Mouse (Mus musculus) hindbrain, embryonic 16.5 days (tissue): ENCODE data around the gene Meaf6. TPM values are rescaled to one million over a fixed set of nuclear protein-coding genes. Genes with fewer than 3 reads are reported as not detected.
A peak's percentile ranks its signal among the peaks of the same experiment; 100 is the strongest.

Experiments
- ATAC-seq: fragments of 200-750 bp; cut with Nextera tagmentation; 2 replicates; pipeline ENCODE4 v1.8.0; 2017; ENCODE audit warnings: moderate TSS enrichment, moderate library complexity
- H3K27ac ChIP-seq: fragments of 300-500 bp; sonication (generic); 2 replicates; pipeline ENCODE4 v1.5.1; 2014; ENCODE audit warnings: low read depth, mild to moderate bottlenecking, control low read depth, low read length, moderate library complexity
- H3K27me3 ChIP-seq: fragments of 300-500 bp; sonication (generic); replicated peaks from 2 replicates; pipeline ENCODE4 v1.6.1; 2014; ENCODE audit warnings: low read length; ENCODE audit not compliant: control insufficient read depth, insufficient read depth
- H3K36me3 ChIP-seq: fragments of 300-500 bp; sonication (generic); 2 replicates; pipeline ENCODE4 v1.6.1; 2014; ENCODE audit warnings: mild to moderate bottlenecking, low read length, moderate library complexity, mixed read lengths; ENCODE audit not compliant: control insufficient read depth, insufficient read depth
- H3K4me1 ChIP-seq: fragments of 300-500 bp; sonication (generic); 2 replicates; pipeline ENCODE4 v1.6.1; 2014; ENCODE audit warnings: low read depth, low read length; ENCODE audit not compliant: control insufficient read depth, insufficient read depth
- H3K4me2 ChIP-seq: fragments of 300-500 bp; sonication (generic); 2 replicates; pipeline ENCODE4 v1.6.1; 2014; ENCODE audit warnings: mild to moderate bottlenecking, low read length, control low read depth, moderate library complexity
- H3K4me3 ChIP-seq: fragments of 300-500 bp; sonication (generic); 2 replicates; pipeline ENCODE4 v1.5.1; 2014; ENCODE audit warnings: mild to moderate bottlenecking, low read length, control low read depth, moderate library complexity
- H3K9ac ChIP-seq: fragments of 300-500 bp; sonication (generic); 2 replicates; pipeline ENCODE4 v1.6.1; 2014; ENCODE audit warnings: low read depth, mild to moderate bottlenecking, control low read depth, low read length, moderate library complexity
- H3K9me3 ChIP-seq: fragments of 300-500 bp; sonication (generic); 2 replicates; pipeline ENCODE4 v1.6.1; 2014; ENCODE audit warnings: mild to moderate bottlenecking, low read length, moderate library complexity; ENCODE audit not compliant: control insufficient read depth
- WGBS: fragments of 180-500 bp; shearing (Covaris S2); extraction: QIAGEN DNeasy Blood & Tissue Kit; methylation state at CpG from one replicate; pipeline ENCODE4 v1.1.7; 2014; 5-methylcytosine and 5-hydroxymethylcytosine counted together
- polyA plus RNA-seq: library from polyadenylated mRNA; unstranded; fragments of >200 nt; fragmentation: Nextera tagmentation; extraction: Ambion mirVana; gene quantifications from 2 replicates; pipeline ENCODE4 v1.2.1, GENCODE M21; 2015

Gene Meaf6
- polyA plus RNA-seq, result 147 and 151 TPM in 2 replicates

DNA sequence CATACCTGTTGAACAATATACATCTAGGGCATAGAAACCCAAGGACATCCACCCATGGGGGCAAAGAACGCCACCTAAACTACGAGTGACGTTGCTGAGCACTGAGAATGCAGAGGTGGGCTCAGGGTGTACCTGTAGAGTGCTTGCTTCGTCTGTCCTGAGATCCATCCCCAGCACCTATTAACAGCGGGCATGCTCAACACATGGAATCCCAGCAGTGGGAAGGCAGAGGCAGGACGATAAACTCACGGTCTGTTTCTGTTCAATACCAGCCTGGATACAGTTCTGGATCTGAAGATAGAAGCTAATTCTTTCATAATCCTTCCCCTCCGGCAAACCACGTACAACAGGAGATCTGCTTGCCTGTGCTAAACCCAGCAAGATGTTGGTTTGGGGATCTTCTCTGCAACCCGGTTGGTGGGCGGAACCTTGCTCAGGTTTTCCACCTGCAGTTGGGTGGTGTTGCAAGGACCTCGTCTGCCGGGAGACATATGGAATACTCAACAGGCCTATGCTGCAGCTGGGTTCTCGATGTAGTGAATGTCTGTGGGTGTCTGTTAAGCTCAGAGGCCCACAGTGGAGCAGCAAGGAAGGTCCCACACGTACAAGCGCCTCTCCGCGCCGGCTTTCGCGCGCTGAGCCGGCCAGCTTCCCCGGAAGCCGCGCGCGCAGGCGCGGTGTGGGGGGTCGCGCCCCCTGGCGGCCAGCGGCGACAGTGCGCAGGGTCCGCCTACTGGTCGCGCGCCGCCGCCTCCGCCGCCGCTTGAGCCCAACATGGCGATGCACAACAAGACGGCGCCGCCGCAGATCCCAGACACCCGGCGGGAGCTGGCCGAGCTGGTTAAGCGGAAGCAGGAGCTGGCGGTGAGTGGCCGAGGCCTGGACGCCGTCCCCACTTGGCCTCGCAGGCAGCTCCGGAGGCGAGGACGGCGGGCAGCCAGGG, at the start of gene Meaf6:
Meaf6 (plus strand) TSS at position 732 of the 943 bp plus-strand sequence.
- Histone ChIP-seq H3K9ac (peak within 1 kb of the TSS; percentile 97), H3K4me1 (peaks cover 19% of the 10 kb centered on the region), H3K4me3 (peak within 1 kb of the TSS; percentile 81), H3K36me3 (peaks cover 7% of the 10 kb centered on the region), H3K27ac (peak within 1 kb of the TSS; percentile 100), H3K4me2 (peak within 1 kb of the TSS; percentile 70), H3K9me3 (no peaks in the 10 kb centered on the region), H3K27me3 (no peaks in the 10 kb centered on the region)
- peak; percentile 92 for ATAC-seq
- WGBS, result under 1% methylated on average over 61 of the region's 63 CpGs

DNA sequence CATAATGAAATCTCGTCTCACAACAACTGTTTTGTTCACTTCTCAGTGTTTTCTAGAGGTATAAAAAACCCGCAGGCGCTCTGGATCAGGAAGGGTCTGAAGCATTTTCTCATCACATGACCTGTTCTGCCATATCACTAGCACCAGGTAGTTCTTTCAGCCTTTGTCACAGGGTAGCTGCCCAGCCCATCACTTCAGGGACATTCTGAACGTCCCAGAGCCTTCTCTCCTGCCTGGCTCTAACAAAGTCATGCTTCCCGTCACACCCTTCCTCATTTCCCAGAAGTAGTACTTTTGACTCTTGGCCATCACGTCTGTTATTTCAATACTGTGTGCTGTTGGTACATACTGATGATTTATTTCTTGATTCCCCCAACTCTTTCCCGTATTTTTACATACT, 40.5 kb upstream of the Meaf6 start:
- no peak for ATAC-seq
- H3K36me3 ChIP-seq, result peaks cover 61% of the 10 kb centered on the region
- no peak overlapping the region for H3K9ac ChIP-seq
- no peak overlapping the region for H3K27ac ChIP-seq
- no peak overlapping the region for H3K4me2 ChIP-seq
- H3K27me3 ChIP-seq, result no peaks in the 10 kb centered on the region
- no peaks in the 10 kb centered on the region for H3K4me1 ChIP-seq
- WGBS, result 92% methylated on average over 7 of the region's 7 CpGs
- no peak overlapping the region for H3K4me3 ChIP-seq
- H3K9me3 ChIP-seq, result no peaks in the 10 kb centered on the region

DNA sequence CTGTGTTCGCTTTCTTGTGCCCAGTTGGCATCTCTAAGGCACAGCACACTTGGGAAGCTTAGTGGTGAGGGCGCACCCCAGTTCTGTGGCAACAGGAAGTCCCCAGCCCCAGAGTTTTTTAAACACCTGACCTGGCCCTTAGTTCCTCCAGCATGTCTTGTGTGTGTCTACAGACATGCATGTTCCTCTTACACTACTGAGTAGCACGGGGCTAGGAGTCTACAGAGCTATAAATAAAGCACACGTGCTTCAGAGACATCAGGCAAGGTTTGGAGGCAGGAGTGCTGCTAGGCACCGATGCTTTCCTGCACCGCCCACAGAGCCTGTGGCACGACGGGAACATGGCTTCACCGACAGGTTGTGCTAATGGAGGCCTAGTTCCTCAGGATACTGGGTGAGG, 29.5 kb upstream of the Meaf6 start:
- no peaks in the 10 kb centered on the region for H3K9me3 ChIP-seq
- H3K4me1 ChIP-seq, result no peaks in the 10 kb centered on the region; the same call in 1 of the 2 replicates
- H3K36me3 ChIP-seq, result peaks cover 35% of the 10 kb centered on the region
- H3K9ac ChIP-seq, result no peak overlapping the region
- no peak overlapping the region for H3K27ac ChIP-seq
- 95% methylated on average over 9 of the region's 9 CpGs for WGBS
- ATAC-seq, result no peak
- H3K4me2 ChIP-seq, result no peak overlapping the region
- no peak overlapping the region for H3K4me3 ChIP-seq
- no peaks in the 10 kb centered on the region for H3K27me3 ChIP-seq

DNA sequence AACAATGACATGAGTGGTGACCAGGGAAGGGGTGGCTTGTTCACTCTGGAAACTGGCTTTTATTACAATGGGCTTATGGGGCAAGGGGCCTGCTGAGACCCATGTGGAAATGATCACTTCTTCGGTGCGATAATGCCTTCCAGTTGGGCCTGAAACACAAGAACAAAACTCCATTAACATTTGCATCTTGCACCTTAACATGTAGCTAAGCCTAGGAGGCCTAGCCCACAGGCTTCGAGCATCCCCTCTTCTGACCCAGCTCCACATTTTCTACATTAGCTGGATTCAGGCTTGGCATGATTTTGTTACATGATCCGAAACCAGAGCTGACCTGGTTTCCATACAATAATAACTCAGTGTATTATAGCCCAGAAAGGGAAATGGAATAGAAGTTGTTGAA, 28.5 kb upstream of the Meaf6 start:
- no peaks in the 10 kb centered on the region; the same call in 1 of the 2 replicates for H3K4me1 ChIP-seq
- H3K4me2 ChIP-seq, result no peak overlapping the region
- no peaks in the 10 kb centered on the region for H3K27me3 ChIP-seq
- 91% methylated on average over 4 of the region's 4 CpGs for WGBS
- H3K36me3 ChIP-seq, result peaks cover 31% of the 10 kb centered on the region
- H3K9ac ChIP-seq, result no peak overlapping the region
- ATAC-seq, result no peak
- H3K27ac ChIP-seq, result no peak overlapping the region
- H3K4me3 ChIP-seq, result no peak overlapping the region
- no peaks in the 10 kb centered on the region for H3K9me3 ChIP-seq

DNA sequence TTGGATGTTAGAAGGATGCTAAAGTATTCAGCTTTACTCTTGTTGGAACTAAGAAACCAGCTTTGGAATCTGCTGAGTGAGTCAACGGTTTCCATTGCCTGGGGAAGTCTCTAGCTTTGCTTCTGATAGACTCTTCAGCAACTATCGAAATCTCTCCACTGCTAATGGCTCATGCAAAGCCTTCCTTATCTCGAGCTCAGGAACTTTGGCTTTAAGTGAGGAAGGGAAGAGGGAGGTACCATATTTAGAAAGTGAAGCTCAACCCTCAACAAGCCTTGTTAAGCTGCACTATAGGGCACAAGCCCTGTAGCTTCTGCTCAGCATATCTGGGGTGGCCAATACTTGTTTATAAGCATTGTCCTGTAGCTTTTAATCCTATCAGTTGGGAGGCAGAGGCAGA, 27.7 kb upstream of the Meaf6 start:
- H3K4me3 ChIP-seq, result no peak overlapping the region
- H3K4me2 ChIP-seq, result no peak overlapping the region
- WGBS, result 68% methylated on average over 3 of the region's 3 CpGs
- no peaks in the 10 kb centered on the region; the same call in 1 of the 2 replicates for H3K4me1 ChIP-seq
- peaks cover 26% of the 10 kb centered on the region for H3K36me3 ChIP-seq
- H3K9me3 ChIP-seq, result no peaks in the 10 kb centered on the region
- H3K27ac ChIP-seq, result no peak overlapping the region
- H3K27me3 ChIP-seq, result no peaks in the 10 kb centered on the region
- no peak overlapping the region for H3K9ac ChIP-seq
- ATAC-seq, result no peak

DNA sequence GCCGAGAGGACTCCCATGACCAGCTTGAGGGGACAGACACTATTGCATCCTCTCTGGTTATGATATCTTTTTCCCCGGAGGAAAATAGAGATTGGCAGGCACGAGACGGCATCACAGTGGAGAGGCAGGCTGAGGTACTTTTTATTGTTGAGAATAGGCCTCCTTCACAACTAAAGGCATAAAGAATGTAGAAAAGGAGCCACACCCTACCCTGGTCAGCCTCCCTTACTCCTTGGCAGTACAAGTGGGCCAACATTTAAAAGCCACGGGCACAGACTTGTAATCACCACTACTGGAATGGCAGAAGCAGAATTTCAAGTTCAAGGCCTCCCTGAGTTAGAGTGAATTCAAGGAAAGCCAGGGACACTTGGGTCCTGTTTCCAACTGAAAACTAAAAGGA, 26.9 kb upstream of the Meaf6 start:
- no peaks in the 10 kb centered on the region; the same call in 1 of the 2 replicates for H3K4me1 ChIP-seq
- no peak for ATAC-seq
- no peak overlapping the region for H3K4me3 ChIP-seq
- H3K9ac ChIP-seq, result no peak overlapping the region
- peaks cover 22% of the 10 kb centered on the region for H3K36me3 ChIP-seq
- no peaks in the 10 kb centered on the region for H3K27me3 ChIP-seq
- H3K4me2 ChIP-seq, result no peak overlapping the region
- H3K27ac ChIP-seq, result no peak overlapping the region
- no peaks in the 10 kb centered on the region for H3K9me3 ChIP-seq
- WGBS, result 61% methylated on average over 5 of the region's 5 CpGs

DNA sequence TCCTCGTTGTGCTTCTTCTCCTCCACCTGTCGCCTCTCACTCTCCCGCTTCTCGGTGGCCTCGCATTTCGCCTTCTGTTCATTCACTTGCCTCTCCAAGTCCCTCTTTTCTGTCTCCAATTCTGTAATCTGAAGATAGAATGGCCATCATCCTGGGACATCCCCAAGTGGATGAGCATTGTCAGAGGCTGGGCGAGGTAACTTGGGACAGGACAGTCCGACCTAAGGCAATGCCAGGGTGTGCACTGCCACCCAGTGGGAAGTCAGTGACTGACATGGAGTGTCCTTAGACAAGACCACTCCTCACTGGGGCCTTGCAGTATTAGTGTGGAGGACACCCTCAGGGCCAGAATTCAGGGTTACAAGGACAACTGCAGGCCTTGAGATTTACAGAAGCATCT, 25.9 kb upstream of the Meaf6 start:
- no peaks in the 10 kb centered on the region; the same call in 1 of the 2 replicates for H3K4me1 ChIP-seq
- peaks cover 15% of the 10 kb centered on the region for H3K36me3 ChIP-seq
- no peaks in the 10 kb centered on the region for H3K9me3 ChIP-seq
- peak overlapping the region; percentile 21; the same call in 1 of the 2 replicates for H3K4me3 ChIP-seq
- H3K9ac ChIP-seq, result peak overlapping the region; percentile 21; the same call in 1 of the 2 replicates
- peak; percentile 90 for ATAC-seq
- peak overlapping the region; percentile 59 for H3K4me2 ChIP-seq
- 5% methylated on average over 8 of the region's 8 CpGs for WGBS
- H3K27me3 ChIP-seq, result no peaks in the 10 kb centered on the region
- no peak overlapping the region for H3K27ac ChIP-seq

DNA sequence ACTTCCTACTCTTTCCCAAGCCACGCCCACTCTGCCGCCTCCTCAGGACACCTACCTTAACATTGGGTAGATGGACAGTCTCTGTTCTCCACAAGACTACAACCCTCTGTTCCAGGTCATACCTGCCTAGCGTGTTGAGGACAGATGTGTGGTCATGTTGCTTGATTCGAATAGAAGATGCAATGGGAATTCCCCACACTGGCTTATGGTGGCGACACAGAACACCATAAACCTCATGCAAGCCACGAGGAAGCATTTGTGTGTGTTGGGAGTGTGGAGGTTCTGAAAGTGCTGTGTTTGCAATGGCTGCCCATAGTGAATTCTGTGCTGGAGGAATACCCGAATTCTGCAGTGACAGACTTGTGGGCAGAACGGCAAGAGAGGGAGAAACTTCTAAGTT, 21.1 kb upstream of the Meaf6 start:
- Histone ChIP-seq H3K9ac (no peak overlapping the region), H3K27me3 (no peaks in the 10 kb centered on the region), H3K9me3 (no peaks in the 10 kb centered on the region), H3K4me3 (no peak overlapping the region), H3K36me3 (0 out of 2 replicates have a peak, but pooled peaks cover 2% of the 10 kb centered on the region), H3K27ac (no peak overlapping the region), H3K4me1 (peaks cover 14% of the 10 kb centered on the region), H3K4me2 (no peak overlapping the region)
- no peak for ATAC-seq
- 77% methylated on average over 8 of the region's 8 CpGs for WGBS

DNA sequence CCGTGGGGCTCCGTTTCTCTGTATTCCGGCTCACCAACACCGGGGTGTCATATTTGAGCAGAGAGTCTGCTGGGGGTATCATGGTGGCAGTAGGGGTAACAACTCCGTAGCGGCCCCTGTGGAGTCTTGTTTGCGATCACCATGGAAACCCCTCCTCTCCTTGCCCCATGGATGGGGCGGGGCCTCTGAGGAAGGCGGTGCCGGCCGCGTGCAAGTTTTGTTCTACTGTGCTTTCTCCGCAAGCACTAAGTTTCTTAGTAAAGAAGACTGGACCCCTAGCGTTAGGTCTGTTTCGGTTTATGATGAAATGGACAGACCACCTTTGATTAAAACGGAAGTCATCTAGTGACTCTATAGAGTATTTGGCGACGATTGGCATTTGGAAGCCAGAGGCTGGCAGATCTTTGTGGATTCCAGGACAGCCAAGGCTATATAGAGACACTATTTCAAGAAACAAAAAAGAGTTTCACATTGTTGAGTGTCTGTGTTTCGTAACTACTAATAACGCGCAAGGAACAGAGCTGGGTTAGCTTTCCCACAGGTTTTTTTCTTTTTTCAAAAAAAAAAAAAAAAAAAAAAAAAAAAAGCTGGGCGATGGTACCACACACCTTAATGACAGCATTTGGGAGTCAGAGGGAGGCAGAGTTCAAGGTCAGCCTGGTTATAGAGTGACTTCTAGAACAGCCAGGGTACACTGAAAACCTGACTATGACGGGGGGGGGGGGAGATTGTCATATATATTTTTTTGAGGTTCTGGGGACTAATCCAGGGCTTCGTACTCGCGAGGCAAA, 19.2 kb upstream of the Meaf6 start, which contains the start of gene Dnali1:
Dnali1 (minus strand) TSS at position 187 of the 791 bp plus-strand sequence.
- WGBS, result 2% methylated on average over 26 of the region's 26 CpGs
- H3K36me3 ChIP-seq, result peaks cover 11% of the 10 kb centered on the region
- H3K4me2 ChIP-seq, result peak within 1 kb of the TSS; percentile 90
- peak; percentile 40 for ATAC-seq
- peak within 1 kb of the TSS; percentile 89 for H3K9ac ChIP-seq
- peaks cover 14% of the 10 kb centered on the region for H3K4me1 ChIP-seq
- H3K9me3 ChIP-seq, result no peaks in the 10 kb centered on the region
- H3K4me3 ChIP-seq, result peak within 1 kb of the TSS; percentile 94
- no peaks in the 10 kb centered on the region for H3K27me3 ChIP-seq
- H3K27ac ChIP-seq, result peak within 1 kb of the TSS; percentile 67
